Mouse (Mus musculus) heart, postnatal 10 days (tissue): ENCODE results near the gene Znrd1as. TPM values are rescaled to one million over a fixed set of nuclear protein-coding genes. Genes with fewer than 3 reads are reported as not detected.
"Not testable (repeated sequence)": the region's sequence is repeated elsewhere in the genome, so short reads cannot be mapped to it uniquely, and the experiment has no call there.

Experiments used
- DNase-seq, 2 experiments: peaks; one replicate each; pipeline ENCODE4 v3.0.0; 2021
- intact Hi-C: fragments of 180-260 bp; cut with DNase I; formaldehyde crosslinking; loops from one replicate; pipeline ENCODE4 v1.15.1; 2025
- total RNA-seq, 2 experiments: library from RNA; stranded (reverse); gene quantifications; 2 replicates each; pipeline ENCODE4 v1.2.3; 2021

Znrd1as gene
- total RNA-seq, 2 experiments from 2014 or later = 7.7 to 8.4 TPM

GRCm38 (mm10) chr17:36948286-36948685 is 10.1 kb upstream of the Znrd1as start:
- intact Hi-C loops = loop anchor here (5.0 kb wide), 1 partner anchor 49 kb away; no protein-coding TSS in a partner anchor
- no peak for DNase-seq

- DNase-seq = no peak
- intact Hi-C loops = loop anchor here (5.0 kb wide), 1 partner anchor 48 kb away; no protein-coding TSS in a partner anchor
Observed at GRCm38 (mm10) chr17:36949265-36949664, 9.1 kb upstream of the Znrd1as start.

DNA sequence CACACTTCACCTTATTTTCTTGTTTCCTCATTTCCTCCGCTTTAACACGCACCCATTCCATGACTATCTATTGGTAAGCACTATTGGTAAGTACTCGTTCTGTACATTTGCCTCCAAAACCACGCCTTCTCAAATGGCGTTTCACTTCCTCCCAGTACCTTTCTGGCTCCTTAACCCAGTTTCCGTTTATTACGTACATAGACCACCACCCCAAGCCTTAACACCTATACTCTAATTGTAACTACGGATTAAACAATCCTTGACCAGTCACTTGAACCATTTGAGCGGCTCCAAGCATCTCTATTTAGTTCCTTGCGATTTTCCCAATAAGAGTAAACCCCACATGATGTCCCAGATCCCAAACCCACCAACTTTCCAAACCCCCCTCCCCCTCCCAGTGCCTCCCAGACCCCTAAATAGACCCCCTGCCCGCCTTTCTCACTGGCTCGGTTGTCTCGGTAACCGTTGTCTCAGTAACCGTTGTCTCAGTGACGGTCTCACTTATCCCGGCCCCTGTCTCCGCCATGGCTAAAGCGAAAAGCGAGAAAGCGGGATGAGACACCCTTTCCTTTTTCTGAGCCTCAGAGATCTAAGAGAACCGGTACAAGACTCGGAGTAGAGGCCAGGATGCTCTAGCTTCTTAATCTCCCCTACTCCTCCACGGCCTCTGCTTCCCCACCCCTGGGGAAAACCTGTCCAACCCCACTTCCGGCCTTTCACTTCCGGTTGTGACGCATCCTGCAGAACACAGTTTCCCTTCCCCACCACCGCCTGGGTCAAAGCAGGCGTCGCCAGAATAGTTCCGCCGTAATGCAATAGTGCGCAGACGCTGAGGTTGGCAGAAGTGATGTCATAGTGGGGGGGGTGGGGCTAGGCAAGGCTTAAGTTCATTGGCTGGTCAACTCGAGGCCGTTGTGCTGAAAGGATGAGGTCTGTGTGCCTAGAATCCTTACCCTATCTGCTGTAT is 7.1 kb upstream of the Znrd1as start, which contains the start of gene Ppp1r11:
Gene Ppp1r11 (minus strand): TSS at position 761 of the 967 bp plus-strand sequence.
- DNase-seq = peak; percentile 97
- intact Hi-C loops = no loop called here

DNA sequence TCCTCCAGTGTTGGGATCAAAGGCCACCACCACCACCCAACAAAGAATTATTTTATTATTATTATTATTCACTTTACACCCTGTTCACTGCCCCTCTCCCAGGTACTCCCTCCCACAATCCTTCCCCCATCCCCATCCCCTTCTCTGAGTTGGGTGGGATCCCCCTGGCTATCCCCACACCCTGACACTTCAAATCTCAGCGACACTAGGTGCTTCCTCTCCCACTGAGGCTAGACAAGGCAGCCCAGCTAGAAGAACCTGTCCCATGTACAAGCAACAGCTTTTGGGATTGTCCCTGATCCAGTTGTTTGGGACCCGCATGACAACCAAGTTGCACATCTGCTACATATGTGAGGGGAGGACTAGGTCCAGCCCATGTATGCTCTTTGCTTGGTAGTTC is 5.8 kb upstream of the Znrd1as start:
- DNase-seq = no peak
- intact Hi-C loops = no loop called here

DNA sequence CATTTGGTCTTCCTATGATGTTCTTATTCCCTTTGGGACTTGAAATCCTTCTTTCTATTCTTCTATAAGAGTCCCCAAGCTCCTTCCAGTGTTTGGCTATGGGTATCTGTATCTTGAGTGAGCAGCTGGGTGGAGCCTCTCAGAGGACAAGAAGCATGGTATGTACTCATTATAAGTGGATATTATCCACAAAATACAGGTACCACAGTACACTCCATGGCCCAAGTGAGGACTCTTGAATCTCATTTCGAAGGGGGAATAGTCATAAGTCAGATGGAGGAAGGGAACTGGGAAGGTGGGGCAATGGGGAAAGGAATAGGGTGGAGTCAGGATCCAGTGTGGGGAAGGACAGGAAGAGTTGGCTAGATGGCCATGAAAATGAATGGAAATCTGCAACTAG is 5.3 kb upstream of the Znrd1as start:
- DNase-seq = no peak
- intact Hi-C loops = no loop called here

DNA sequence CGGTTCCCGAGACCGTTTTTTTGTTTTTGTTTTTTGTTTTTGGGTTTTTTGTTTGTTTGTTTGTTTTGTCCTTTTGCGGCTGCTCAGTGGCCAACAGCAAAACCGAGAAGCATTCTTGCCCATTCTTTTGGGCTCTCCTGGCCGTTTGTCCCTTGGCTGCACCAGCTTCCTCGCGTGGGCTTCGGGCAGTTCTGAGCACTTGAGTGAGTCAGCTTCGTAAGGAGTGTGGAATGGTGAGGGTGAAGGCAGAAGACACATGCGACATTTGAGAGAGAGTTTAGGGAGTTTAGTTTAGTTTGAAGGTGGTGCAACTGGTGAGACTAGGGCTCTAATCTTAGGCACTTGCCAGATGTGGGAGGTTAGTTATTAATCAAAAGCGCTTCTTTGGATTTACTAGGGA is 492 bp downstream of the Znrd1as start:
- intact Hi-C loops = loop anchor here (5.0 kb wide), 3 partner anchors 42 to 122 kb away; partner anchors contain the start of genes Gabbr1 and Trim26
- DNase-seq = no peak

DNA sequence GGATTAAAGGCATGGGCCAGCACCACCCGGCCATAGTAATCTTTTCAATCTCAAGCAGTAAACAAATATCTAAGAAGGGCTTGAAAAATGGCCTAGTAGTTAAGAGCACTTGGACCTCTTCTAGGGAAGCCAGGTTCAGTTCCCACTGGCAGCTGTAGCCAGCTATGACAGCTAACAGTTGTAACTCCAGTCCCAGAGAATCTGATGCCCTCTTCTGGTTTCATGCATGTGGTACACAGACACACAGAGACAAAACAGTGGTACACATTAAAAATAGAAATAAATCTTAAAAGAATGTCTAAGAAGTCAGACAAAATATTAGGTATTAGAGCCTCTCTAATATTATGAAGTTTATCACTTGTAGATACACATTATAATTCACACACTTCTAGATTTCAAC is 2.7 kb downstream of the Znrd1as start:
- intact Hi-C loops = no loop called here
- no peak for DNase-seq

DNA sequence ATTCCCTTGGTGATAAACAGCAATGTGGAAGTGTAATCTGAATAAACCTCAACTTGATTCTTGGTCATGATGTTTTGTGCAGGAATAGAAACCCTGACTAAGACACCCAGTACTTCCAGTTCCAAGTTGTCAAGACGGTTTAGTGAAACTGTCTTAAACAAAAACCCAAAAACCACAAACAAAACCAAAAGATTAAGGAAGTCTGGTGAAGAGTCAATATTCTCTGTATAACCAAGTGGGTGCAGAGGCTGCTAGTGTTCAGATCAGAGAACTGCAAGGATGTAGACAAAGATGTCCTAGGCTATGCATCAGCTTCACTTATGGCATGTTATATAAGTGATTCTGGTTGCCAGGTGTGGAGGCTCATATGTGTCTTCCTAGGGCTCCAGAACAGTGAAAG is 8.5 kb downstream of the Znrd1as start:
- no peak for DNase-seq
- intact Hi-C loops = no loop called here

- DNase-seq = no peak
- intact Hi-C loops = no loop called here
Observed at GRCm38 (mm10) chr17:36970316-36970890, 12.0 kb downstream of the Znrd1as start.

GRCm38 (mm10) chr17:36971172-36971850 is 12.9 kb downstream of the Znrd1as start:
- intact Hi-C loops = no loop called here
- DNase-seq = no peak

GRCm38 (mm10) chr17:36972791-36973190 is 14.4 kb downstream of the Znrd1as start:
- intact Hi-C loops = no loop called here
- DNase-seq = no peak

DNA sequence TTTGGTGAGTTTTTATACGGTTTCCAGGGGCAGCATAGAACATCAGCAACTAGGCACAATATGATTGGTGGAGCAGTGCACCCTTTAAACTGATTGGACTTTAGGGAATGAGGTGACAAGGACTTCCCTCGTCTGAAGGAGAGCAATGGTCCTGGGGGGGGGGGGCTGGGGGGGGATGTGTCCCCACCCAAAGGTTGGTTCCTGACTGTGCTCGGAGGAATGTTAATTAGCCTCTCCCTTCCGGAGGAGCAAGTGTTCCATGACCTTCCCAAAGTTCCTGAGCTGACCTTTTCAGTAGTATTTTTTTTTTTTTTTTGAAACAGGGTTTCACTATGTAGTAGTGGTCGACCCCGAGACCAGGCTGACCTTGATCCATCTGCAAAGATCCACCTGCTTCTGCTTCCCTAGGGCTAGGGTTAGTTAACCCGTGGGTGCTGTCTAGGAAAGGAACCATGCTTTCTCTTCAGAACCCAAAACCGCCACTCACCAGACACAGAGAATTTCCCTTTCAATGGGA is 14.9 kb downstream of the Znrd1as start:
- intact Hi-C loops = no loop called here
- DNase-seq = no peak

DNA sequence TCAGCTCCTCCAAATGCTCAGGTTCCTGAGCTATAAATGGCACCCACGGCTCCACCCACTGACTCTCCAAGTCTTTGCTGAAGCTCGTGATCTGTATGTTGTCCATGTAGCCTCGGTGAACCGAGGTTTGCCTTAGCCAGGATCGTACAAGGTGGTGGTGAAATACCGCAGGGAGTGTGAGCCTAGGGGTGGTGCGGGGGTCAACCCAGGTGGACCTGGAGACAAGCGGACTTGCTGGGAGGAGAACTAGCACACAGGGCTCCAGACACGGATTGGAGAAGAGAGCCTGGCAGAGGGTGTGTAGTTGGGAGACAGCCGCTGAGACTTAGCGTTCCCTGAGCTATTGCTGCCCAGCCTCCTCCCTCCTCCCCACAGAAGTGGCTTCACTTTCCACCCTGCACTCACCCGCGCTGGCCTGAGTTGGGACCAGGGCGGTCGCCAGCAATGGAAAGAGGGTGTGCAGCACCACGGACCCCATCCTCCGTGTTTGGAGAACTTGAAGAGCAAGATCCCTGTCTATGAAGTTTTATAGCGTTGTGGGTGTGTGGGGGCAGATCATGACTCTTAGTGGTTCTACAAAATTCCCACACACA is 22.9 kb downstream of the Znrd1as start, which contains the start of gene 2410137M14Rik:
Gene 2410137M14Rik (minus strand): TSS at position 17 of the 593 bp plus-strand sequence.
- peak; percentile 13 to 16 for DNase-seq
- intact Hi-C loops = no loop called here

DNA sequence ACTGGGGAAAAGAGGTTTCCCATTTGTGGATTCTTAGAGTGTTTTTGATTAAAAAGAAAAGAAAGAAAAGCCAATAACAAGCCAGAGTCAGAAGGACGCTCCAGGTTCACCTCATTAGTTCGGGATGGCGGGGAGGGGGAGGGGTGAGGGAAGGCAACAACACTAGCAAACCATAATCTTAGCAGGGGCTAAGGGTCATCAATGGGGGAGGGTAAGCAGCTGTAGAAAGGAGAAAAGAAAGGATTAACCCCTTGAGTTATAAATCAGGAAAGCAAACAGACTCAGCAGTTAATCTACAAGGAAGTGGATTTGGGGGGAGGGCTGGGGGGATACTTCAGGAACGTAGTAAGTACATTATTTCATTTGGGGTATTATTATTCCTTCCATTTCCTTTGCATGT is 23.5 kb downstream of the Znrd1as start:
- intact Hi-C loops = no loop called here
- no peak for DNase-seq

GRCm38 (mm10) chr17:36982253-36983155 is 24.1 kb downstream of the Znrd1as start:
- DNase-seq = no peak
- intact Hi-C loops = no loop called here

- no peak for DNase-seq
- intact Hi-C loops = no loop called here
Observed at GRCm38 (mm10) chr17:36988475-36988874, 30.1 kb downstream of the Znrd1as start.

DNA sequence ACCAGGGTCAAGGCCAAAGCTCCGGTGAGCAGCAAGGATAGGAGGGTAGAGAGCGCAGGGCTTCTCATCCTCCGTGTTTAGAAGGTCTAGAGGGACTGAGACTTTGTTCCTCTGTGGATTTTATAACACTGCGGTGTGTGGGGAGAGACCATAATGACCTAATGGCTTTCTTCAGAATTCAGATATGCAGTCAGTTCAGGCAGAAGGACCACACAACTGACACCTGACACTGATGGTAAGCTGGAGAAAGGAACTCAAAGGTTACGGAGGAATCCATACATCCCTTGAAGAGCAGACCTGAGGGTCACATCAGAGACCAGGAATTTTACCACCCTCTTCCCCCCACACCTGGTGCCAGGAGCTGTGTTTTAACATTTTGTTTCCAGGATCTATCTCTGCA is 31.0 kb downstream of the Znrd1as start, which contains the start of gene H2-M5:
Gene H2-M5 (minus strand): TSS at position 101 of the 400 bp plus-strand sequence.
- DNase-seq = no peak
- intact Hi-C loops = no loop called here

- intact Hi-C loops, DNase-seq: not testable (repeated sequence)
Observed at GRCm38 (mm10) chr17:36990630-36991029, 32.2 kb downstream of the Znrd1as start.
